ENCODE assay signal across 8 mouse cellular contexts in the genomic region with DNA sequence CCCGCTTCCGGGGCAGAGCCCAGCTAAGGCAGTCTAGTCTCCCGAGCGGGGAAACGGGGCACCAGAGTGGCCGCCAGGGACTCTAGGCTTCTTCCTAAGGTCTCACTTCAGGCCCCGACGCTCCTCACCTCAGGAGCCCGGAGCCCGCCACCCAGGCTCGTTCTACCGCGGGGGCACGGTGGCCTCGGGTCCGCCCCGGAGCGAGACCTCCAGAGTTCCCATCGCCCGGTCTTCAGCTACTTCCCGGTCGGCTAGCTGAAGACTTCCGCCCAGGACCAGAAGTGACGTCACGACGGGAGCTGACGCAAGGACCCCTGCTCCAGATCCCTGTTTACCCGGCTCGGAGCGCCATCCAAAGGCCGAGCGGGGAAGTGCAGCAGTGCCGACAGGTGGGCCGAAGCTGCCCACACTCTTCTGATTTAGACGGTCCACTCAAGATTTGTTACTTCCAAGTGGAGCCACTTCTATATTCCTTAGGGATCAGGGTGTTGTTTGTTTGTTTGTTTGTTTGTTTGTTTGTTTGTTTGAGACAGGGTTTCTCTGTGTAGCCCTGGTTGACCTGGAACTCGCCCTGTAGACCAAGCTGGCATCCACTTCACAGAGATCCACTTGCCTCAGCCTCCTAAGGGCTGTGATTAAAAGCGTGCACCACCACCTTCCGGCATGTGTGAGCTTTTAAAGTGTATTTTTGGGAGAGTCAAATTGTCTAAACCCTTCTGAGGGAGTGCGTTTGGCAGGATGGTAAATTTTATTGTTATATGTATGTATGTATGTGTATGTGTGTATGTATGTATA. TPM values are rescaled to one million over a fixed set of nuclear protein-coding genes. Genes with fewer than 3 reads are reported as not detected.
DNase-seq lines count a peak whose midpoint lies in the region; ATAC-seq lines count a peak whose summit lies in the region.

Gene Becn1, minus strand, starts transcription at position 283 of the 795 bp plus-strand sequence.

- peak within 1 kb of the TSS; percentile 67 for H3K9ac ChIP-seq in hindbrain, embryonic 15.5 days

- DNase-seq in R1 (ENCODE audit: low read depth, low spot score), result peak; percentile 96
- DNase-seq in cerebellum, postnatal 25 days, result peak; percentile 97 to 100
- DNase-seq in frontal cortex, postnatal 36 days (ENCODE audit: low spot score in 2 of 2), result peak; percentile 95 to 97
- DNase-seq in left cerebral cortex, adult 11 months (ENCODE audit: low spot score), result peak; percentile 92
- peak; percentile 95 to 98 for DNase-seq in lung, postnatal 4 days
- DNase-seq in retina, postnatal 7 days (ENCODE audit: low read depth, low spot score), result peak; percentile 93
- peak; percentile 92 for DNase-seq in urinary bladder, adult 2 months (ENCODE audit: low spot score)

- peak within 1 kb of the TSS; percentile 72 for H3K27ac ChIP-seq in hindbrain, embryonic 15.5 days (replicated peaks)

- H3K9me3 ChIP-seq in hindbrain, embryonic 15.5 days, result no peaks in the 10 kb centered on the region

- whole genome bisulfite sequencing in hindbrain, embryonic 15.5 days, result 7% methylated on average over 37 of the region's 39 CpGs

- peaks cover 19% of the 10 kb centered on the region for H3K4me1 ChIP-seq in hindbrain, embryonic 15.5 days (replicated peaks)

- H3K4me2 ChIP-seq in hindbrain, embryonic 15.5 days, result peak within 1 kb of the TSS; percentile 84

- peak; percentile 97 for ATAC-seq in hindbrain, embryonic 15.5 days (ENCODE audit: low FRiP score, low read depth)

- H3K36me3 ChIP-seq in hindbrain, embryonic 15.5 days, result peaks cover 10% of the 10 kb centered on the region; the same call in 1 of the 2 replicates

- H3K27me3 ChIP-seq in hindbrain, embryonic 15.5 days, result no peaks in the 10 kb centered on the region

- H3K4me3 ChIP-seq in hindbrain, embryonic 15.5 days, result peak within 1 kb of the TSS; percentile 79

RNA-seq across cellular contexts. Expression of gene Becn1, which starts in this region (rescaled TPM):
- polyA plus RNA-seq in hindbrain, embryonic 15.5 days (2015; fragmentation: Nextera tagmentation; extraction: Ambion mirVana), result 173 and 175 TPM in 2 replicates
- polyA plus RNA-seq in urinary bladder, adult 2 months (2012; rRNA removed), result 147 and 154 TPM in 2 replicates

Comparison
In these comparisons a context has a peak if more than half of its experiments do, and no peak if none do; other contexts are left out.
1. Peak in every context shown above with its lines: DNase-seq, ATAC-seq, H3K4me3 ChIP-seq and H3K27ac ChIP-seq.